Mouse (Mus musculus) heart, adult 18-20 months (tissue): ENCODE data around the gene Zfp740. TPM values are rescaled to one million over a fixed set of nuclear protein-coding genes. Genes with fewer than 3 reads are reported as not detected.
A peak's percentile ranks its signal among the peaks of the same experiment; 100 is the strongest.

Source experiments
- DNase-seq, 2 experiments: peaks; one replicate each; pipeline ENCODE4 v3.0.0; 2021 to 2022; ENCODE audit warnings: mixed read lengths in 1 of 2
- total RNA-seq, 2 experiments: library from RNA; stranded (reverse); gene quantifications; 2 replicates each; pipeline ENCODE4 v1.2.3; 2021

Zfp740 gene
- total RNA-seq, 2 experiments from 2014 or later = 30.6 to 31.5 TPM

- no peak for DNase-seq
Observed at GRCm38 (mm10) chr15:102192271-102192812, 10.7 kb upstream of the Zfp740 start.

DNA sequence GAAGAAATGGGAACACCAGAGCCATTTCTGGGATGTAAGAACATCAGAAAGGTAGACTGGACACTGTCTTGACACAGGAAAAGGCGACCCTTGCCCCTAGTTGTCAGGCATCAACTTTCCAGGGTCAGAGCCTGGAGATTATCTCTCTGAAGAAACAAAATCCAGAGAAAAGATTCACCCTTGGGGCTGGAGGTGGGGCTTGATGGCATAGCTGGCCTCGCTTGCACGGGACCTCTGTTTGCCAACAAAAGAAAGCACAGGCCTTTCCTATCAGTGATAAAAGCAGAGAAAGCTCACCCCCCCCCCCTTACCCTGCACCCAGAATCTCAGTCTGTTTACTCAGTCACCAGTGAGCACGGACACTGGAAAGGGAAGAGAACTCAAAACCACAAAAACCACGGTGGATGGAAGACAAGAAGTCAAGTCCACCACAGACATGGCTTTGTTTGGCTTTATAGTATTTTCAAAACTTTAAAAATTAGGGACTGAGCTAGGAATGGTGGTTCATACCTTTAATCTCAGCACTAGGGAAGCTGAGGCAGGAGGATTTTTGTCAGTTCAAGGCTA is 10.1 kb upstream of the Zfp740 start:
- no peak for DNase-seq

GRCm38 (mm10) chr15:102193652-102194051 is 9.4 kb upstream of the Zfp740 start:
- no peak for DNase-seq

DNA sequence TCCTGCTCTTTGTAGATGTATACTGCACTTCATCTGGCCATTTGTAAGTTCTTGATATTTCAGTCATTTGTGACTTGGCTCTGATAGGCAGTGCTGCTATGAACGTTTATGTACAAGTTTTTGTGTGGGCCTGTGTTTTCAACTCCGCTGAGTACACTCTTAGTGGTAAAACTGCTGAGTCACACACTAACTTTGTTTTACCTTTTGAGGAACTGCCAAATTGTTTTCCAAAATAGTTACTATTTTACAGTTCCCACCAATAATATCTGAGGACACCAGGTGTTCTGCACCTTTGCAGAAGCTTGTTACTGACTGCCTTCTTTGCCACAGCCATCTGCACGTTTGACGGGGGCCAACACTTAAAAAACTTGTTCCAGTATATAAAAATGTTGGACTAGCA is 8.6 kb upstream of the Zfp740 start:
- no peak for DNase-seq

DNA sequence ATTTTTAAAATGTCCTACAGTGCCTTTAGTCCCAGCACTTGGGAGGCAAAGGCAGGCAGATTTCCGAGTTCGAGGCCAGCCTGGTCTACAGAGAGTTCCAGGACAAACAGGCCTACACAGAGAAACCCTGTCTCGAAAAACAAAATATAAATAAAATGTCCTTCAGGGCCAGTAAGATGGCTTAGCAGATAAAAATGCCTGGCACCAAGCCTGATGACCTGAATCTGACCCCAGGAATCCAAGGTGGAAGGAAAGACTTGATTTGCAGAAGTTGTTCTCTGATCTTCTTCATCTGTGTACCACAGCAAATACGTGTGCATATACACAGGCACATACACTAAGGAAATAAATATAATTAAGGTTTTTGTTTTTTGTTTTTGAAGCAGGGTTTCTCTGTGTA is 7.7 kb upstream of the Zfp740 start:
- DNase-seq = no peak

DNA sequence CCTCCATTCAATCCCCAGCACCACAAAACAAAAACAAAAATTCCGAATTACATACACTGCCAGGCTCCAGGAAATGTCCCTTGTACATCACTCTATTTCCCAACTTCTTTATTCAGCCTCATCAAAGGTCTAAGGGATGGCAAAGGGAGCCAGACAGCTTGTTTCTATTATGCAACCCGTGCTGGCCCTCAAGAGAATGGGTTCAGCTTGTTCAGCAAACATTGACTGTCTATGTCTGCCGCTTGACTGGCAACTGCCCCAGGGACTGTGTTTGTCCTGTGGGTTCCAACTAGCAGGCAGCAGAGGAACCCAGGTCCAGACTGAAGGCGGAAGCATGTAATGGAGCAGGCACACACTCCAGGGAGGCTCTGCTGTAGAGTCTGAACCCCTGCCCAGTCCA is 4.2 kb upstream of the Zfp740 start:
- peak in 1 of 2 experiments; percentile 35 for DNase-seq

DNA sequence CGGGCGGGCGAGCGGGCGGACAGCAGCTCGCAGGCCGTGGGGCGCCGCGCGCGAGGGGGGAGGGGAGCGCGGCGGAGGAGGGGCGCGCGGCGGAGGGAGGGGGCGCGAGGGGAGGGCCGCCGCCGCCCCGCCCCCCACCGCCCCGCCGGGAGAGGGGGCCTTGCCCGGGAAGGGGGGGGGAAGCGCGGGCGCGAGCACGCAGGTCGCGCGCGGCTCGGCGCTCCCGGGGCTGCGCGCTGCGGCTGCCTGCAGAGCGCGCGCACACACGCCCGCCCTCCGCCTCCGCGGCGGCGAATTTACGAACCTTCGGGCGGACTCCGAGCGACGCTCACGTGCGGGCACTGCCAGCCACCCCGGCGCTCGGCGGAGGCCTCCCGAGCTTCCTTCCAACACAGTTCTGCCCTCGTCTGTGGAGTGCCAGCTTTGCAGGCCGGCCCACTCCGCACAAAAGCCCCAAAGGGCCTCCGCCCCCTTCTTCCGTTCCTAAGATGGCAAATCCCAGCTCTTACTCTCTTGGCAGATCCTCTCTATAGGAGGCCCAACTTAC is 859 bp downstream of the Zfp740 start:
- peak; percentile 73 to 75 for DNase-seq

DNA sequence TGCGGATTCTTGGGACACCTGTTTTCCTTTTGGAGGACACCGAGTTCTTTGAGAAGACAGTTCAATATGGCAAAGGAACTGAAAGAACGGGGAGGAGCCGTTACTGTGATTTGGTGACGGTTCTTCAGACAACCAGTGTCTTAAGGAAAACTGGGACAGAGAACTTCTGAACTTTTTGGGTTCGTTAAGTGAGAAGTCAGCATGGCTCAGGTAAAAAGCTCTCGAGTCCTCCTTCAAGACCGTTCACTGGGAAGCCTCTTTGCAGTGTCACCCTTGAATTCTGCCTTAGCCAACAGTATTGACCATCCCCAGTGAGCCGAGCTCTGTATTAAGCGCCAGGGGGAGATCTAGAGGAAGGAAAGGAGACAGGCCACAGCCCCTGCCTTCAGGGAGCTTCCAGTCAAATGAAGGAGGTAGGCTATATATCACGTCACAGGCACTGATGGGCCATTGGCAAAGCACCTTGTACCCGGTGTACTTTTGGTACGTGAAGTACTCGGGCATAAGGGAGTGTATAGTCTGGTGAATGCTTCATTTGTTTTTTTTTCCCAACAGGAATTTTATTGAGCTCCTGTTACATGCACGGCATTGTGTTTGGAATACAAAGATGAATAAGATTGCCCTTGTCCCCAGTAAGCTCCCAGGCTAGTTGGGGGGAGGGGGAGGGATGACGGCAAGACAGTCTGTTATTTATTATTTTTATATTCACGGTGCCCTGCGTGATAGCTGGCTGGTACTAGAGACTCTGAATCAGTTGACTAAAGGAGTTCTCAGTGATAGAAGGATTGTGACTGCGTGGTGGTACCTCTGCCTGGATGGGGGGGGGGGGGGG is 1.8 kb downstream of the Zfp740 start, which contains the start of gene Csad:
Csad (minus strand) TSS at position 51 of the 832 bp plus-strand sequence.
- DNase-seq = no peak

DNA sequence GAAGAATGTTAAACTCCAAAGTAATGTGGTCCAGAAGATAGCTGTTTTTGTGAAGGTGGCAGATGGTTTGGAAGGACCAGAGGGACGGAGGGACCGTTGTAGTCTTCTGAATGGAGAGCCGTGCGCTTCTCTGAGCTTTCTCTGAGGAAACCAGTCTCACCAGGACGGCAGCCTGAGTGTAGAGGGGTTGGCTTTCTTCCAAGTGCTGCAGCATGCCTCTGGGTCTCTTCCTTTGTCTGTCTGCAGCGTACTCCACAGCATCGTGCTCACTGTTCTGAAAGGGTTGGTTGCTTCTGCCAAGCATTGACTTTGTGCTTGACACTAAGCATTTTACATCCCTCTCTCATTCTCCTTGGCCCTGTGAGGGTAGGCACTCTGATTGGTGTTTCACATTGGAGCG is 2.7 kb downstream of the Zfp740 start:
- DNase-seq = no peak

DNA sequence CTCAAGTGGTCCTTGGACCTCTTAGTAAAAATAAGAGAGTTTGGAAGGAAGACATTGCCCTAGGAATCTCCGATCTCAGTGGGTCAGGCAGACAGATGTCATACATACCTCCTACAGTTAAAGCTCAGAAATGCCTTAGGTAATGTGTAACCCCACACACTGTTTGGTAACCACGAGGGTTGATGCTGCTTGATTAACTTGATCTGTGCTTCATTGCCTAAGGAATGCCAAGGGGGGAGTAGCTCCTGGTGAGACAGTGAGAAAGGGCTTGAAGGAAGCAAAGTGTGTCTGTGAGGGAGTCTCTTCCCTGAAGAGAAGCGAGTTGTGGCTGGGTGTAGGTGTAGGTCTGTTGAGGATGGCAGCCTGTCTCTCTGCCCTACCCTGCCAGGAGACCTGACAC is 4.3 kb downstream of the Zfp740 start:
- DNase-seq = no peak

- DNase-seq = no peak
Observed at GRCm38 (mm10) chr15:102208092-102208561, 5.1 kb downstream of the Zfp740 start.

GRCm38 (mm10) chr15:102209114-102209513 is 6.1 kb downstream of the Zfp740 start:
- DNase-seq = no peak

- no peak for DNase-seq
Observed at GRCm38 (mm10) chr15:102210816-102211215, 7.8 kb downstream of the Zfp740 start.

- DNase-seq = no peak
Observed at GRCm38 (mm10) chr15:102211895-102212294, 8.8 kb downstream of the Zfp740 start.

- DNase-seq = no peak
Observed at GRCm38 (mm10) chr15:102214132-102214531, 11.1 kb downstream of the Zfp740 start.

GRCm38 (mm10) chr15:102215624-102216023 is 12.6 kb downstream of the Zfp740 start:
- no peak for DNase-seq

DNA sequence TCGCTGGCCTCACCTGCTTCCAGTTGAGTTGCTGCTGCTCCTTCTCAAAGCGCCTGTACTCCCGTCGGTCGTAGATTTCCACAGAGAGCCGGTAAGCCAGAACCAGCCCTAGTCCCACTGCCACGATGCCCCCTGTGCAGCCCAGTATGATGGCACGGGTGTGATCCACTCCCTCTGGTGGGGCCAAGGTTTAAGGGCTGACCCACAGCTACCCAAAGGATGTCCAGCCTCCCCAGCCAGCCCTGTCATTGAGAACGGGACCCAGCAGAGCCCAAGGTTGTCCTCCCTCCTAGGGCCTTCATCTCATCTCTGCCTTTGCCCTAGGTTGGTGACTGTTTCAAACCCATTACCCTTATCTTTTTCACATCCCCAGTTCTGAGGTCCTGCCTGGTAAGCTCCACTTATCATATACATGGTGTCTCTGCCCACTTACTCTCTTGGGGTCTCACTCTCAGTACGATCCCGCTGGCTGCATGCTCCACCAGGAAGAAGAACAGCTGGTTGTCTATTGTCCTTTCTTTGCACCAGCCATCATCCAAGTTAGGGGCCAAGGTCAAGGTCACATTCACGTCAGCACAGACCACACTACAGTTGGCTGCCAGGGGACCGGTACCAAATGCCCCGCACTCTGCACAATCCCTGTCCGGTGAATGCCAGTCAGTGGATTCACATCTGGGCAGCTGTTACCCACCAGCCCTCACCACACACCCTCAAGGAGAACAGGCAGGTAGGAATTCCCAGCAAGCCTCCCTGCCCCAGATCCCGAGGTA is 13.6 kb downstream of the Zfp740 start:
- no peak for DNase-seq

GRCm38 (mm10) chr15:102217325-102217724 is 14.3 kb downstream of the Zfp740 start:
- no peak for DNase-seq

GRCm38 (mm10) chr15:102222386-102222785 is 19.3 kb downstream of the Zfp740 start:
- DNase-seq = no peak

DNA sequence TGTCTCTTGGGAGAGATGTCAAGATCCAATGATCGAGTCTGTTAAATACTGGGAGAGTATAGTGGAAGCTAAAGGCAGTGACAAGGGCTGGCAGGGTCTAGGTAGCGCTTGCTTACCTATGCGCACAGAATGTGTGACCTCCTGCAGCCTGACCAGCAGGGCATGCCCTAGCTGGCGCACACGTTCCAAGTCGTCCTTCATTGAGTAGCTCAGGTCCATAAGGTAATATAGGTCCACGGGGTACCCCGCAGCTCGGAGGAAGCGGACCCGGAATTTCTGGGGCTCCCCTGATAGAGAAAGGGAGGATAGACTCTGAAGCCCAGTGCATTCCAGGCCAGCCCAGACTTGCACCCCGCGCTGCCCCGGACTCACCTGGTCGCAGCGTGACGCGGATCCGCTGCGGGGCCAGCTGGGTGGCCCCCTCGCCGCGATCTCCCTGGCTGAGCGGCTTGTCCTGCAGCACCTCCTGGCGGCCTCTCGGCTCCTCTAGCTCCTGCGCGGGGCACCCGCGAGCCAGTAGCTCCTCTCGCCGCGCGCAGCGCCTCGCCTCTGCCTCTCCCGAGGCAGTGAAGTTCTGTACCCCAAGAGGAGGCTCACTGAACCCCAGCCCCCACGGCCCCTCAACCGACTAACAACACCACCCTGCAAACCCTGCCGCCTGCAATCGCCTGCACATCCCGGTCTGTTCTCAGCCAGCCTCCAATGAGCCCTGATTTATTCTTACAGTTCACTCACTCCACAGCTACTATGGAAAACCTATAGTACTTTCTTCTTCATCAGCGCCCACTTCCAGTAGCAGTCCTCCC is 21.3 kb downstream of the Zfp740 start:
- peak; percentile 84 to 89 for DNase-seq

DNA sequence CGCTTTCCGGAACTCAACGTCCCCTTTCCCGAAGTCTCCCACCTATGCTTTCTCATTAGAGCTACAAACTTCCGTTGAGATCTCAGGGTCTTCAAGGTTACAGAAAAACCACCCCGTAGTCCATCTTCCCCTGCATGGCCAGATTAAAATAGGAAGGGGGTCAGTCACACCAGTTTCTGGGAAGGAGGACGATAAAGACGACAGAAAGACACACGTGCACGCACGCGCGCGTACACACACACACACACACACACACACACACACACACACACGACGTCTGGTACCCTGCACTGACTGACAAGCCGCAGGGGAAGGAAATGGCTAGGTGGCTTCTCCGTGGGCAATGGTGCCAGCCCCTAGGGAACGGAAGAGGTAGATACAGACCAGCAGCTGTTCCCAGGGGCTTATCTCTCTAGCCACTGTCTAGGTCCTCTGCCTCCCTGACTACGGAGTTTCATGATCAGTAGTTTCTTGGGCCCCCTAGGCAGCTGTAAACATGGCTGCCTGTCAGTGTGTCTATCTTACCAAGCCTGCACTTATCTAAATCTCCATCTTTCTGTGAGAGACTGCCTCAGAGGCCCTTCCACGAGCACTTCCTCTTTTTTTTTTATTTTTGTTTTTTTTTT is 22.1 kb downstream of the Zfp740 start:
- DNase-seq = peak in 1 of 2 experiments; percentile 38
